Mouse (Mus musculus) embryonic fibroblast, embryonic 13.5 days (primary cell): Measurements from ENCODE around the gene Sh3bgrl.

Experiments
- CTCF ChIP-seq: IDR thresholded peaks from 2 replicates; pipeline ENCODE4 v1.5.1; 2011; ENCODE audit warnings: mild to moderate bottlenecking, control low read depth, low read length, moderate library complexity, borderline replicate concordance; ENCODE audit not compliant: insufficient read depth
- POLR2A ChIP-seq: IDR thresholded peaks from 2 replicates; pipeline ENCODE4 v1.6.1; 2011; ENCODE audit warnings: low read depth, mild to moderate bottlenecking, control low read depth, low read length, moderate library complexity

- TF ChIP-seq CTCF (no peak), POLR2A (no peak)
These were observed 34.9 kb downstream of the Sh3bgrl start for GRCm38 (mm10) chrX:109130066-109130465.
